Mouse (Mus musculus): ENCODE measurements around the gene Cd200r1.

The Cd200r1 gene

GRCm38 (mm10) chr16:44765555-44766319 is at the start of gene Cd200r1:
TSS of gene Cd200r1 (plus strand) at chr16:44765736.
- ChIA-PET POLR2A (no interaction called here), CTCF (interaction anchor here in 3 of 4 experiments (0.6 to 1.6 kb wide), 3 partner anchors 325 to 1594 kb away, joined by 4 to 7 read pairs (median 4); no protein-coding TSS in a partner anchor)

DNA sequence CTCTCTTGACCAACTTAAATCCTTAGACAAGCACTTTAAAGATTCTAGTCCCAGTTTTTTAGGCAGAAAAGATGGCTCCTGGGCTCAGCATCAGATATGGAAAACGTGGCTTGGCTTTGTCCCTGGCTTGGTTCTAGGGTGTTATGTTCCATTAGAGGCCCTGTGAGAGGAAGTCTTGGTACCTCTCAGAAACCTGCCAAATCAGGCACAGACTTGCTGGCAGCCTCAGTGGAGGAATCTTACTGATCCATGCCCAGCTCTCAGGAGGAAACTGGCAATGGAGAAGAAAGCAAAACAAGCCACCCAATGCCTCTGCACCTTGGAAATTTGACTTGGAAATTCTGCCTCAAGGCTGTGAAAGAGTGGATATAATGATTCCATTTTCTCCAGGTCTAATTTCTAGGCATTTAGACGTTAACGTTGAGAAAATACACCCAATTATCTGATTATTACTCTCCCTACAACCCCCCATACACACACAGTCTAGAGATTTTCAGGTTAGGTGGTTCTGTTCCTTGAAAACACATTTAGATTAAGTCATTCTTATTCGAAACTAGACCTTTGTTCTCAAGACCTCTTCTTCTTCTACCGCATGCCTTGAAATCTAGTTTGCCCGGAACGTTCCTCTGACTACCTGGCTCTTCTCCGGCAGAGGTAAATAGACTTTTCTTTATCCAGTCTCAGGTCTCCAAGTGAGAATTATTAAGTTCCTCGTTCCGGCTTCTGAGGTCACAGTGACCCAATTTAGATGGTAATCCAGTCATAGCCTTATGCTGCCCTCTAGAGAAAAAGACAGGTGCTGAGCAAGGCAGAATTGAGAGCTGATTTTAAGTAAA is 49.0 kb upstream of the Cd200r1 start:
- ChIA-PET CTCF (interaction anchor here in 2 of 4 experiments (0.7 to 1.1 kb wide), 5 partner anchors 8 to 417 kb away, joined by 3 to 5 read pairs (median 4); no protein-coding TSS in a partner anchor), POLR2A (interaction anchor here in 2 of 4 experiments (0.7 to 1.2 kb wide), 3 partner anchors 9 to 37 kb away, joined by 3 to 5 read pairs (median 4); no protein-coding TSS in a partner anchor)

DNA sequence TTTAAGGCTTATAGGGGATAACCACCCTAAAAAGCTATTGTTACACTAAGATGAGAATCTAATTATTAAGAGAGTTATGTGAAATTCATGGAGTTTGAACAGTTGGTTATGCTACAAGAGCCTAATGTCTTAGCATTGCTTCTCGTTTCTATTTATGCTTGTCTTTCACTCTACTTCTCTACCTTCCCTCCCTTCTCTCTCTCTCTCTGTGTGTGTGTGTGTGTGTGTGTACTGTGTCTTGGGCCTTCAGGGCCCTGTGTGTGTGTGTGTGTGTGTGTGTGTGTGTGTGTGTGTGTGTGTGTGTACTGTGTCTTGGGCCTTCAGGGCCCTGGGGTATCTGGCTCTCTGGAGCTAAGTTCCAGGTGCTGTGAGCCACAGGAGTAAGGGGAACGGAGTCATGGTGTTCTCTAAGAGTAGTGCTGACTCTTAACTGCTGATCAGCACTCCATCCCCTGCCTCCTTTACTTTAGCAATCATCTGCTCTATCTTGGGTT is 48.3 kb upstream of the Cd200r1 start:
- ChIA-PET CTCF (interaction anchor here in 3 of 4 experiments (0.6 to 1.1 kb wide), 9 partner anchors 9 to 1130 kb away, joined by 3 to 5 read pairs (median 4); no protein-coding TSS in a partner anchor), POLR2A (interaction anchor here in 3 of 4 experiments (0.7 to 1.2 kb wide), 4 partner anchors 9 to 577 kb away, joined by 3 to 5 read pairs (median 4); no protein-coding TSS in a partner anchor)

DNA sequence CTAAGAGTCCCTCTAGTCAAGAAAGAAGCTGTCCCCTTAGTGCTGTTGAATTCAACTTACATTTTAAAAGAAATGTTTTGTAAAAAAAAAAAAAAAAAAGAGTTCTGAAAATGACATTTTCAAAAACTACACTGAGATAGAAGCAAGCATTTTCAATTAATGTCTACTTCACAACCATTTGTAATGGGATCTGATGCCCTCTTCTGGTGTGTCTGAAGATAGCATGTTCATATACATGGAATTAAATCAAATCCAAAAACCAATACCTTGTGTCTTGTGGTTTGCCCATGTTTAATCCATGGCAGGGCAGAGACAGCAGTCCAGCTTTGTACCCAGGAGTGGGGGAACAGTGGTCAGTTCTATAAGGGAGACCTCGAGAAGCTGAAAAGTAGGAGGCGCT is 47.7 kb upstream of the Cd200r1 start:
- POLR2A ChIA-PET: interaction anchor here in 3 of 4 experiments (0.7 to 1.1 kb wide), 4 partner anchors 8 to 578 kb away, joined by 4 to 5 read pairs (median 4); no protein-coding TSS in a partner anchor
- CTCF ChIA-PET: interaction anchor here in 3 of 4 experiments (0.6 to 1.8 kb wide), 9 partner anchors 11 to 1131 kb away, joined by 3 to 5 read pairs (median 4); no protein-coding TSS in a partner anchor

- ChIA-PET POLR2A (interaction anchor here in 2 of 4 experiments (0.6 to 1.8 kb wide), 5 partner anchors 10 to 249 kb away, joined by 3 to 5 read pairs (median 3); no protein-coding TSS in a partner anchor), CTCF (interaction anchor here in 1 of 4 experiments (0.6 to 2.0 kb wide), 4 partner anchors 11 to 493 kb away, joined by 3 to 5 read pairs (median 4); no protein-coding TSS in a partner anchor)
Observed at GRCm38 (mm10) chr16:44719349-44719748, 46.2 kb upstream of the Cd200r1 start.

- CTCF ChIA-PET: interaction anchor here in 1 of 4 experiments (2.0 kb wide), 1 partner anchor 369 kb away, joined by 4 read pairs; no protein-coding TSS in a partner anchor
Observed at GRCm38 (mm10) chr16:44720518-44720917, 45.0 kb upstream of the Cd200r1 start.

GRCm38 (mm10) chr16:44722666-44723065 is 42.9 kb upstream of the Cd200r1 start:
- CTCF ChIA-PET: no interaction called here
- POLR2A ChIA-PET: interaction anchor here in 3 of 4 experiments (0.6 to 4.2 kb wide), 7 partner anchors 14 to 1458 kb away, joined by 3 to 58 read pairs (median 10); partner anchors contain the start of gene Gtpbp8 (in 2 of the 3)

More at GRCm38 (mm10) chr16:44720518-44720917, 45.0 kb upstream of the Cd200r1 start:
- POLR2A ChIA-PET: interaction anchor here in 1 of 4 experiments (1.8 kb wide), 1 partner anchor 11 kb away, joined by 5 read pairs; no protein-coding TSS in a partner anchor

GRCm38 (mm10) chr16:44724083-44724787 is 41.3 kb upstream of the Cd200r1 start, which contains the start of gene Nepro:
TSS of gene Nepro (plus strand) at chr16:44724301.
- POLR2A ChIA-PET: interaction anchor here in 3 of 4 experiments (0.5 to 4.2 kb wide), 52 partner anchors 9 to 953 kb away, joined by 3 to 58 read pairs (median 4); partner anchors contain the start of genes Atp6v1a (in 3 of the 3), Gtpbp8 (in 3 of the 3), Naa50 (in 3 of the 3) and Cfap44 (in 2 of the 3)

GRCm38 (mm10) chr16:44724847-44725246 is 40.7 kb upstream of the Cd200r1 start:
- ChIA-PET POLR2A (interaction anchor here (0.6 to 4.2 kb wide), 39 partner anchors 8 to 952 kb away, joined by 3 to 58 read pairs (median 6); partner anchors contain the start of genes Gtpbp8 (in 4 of the 4), Atp6v1a (in 2 of the 4), Cfap44 (in 2 of the 4) and Naa50 (in 2 of the 4)), CTCF (interaction anchor here in 2 of 4 experiments (0.6 to 2.5 kb wide), 7 partner anchors 17 to 444 kb away, joined by 3 to 13 read pairs (median 4); partner anchors contain the start of gene Gtpbp8 (in 1 of the 2))

More at GRCm38 (mm10) chr16:44724083-44724787, 41.3 kb upstream of the Cd200r1 start, which contains the start of gene Nepro:
- CTCF ChIA-PET: interaction anchor here in 2 of 4 experiments (0.6 to 2.5 kb wide), 6 partner anchors 16 to 1267 kb away, joined by 3 to 13 read pairs (median 6); partner anchors contain the start of gene Gtpbp8 (in 1 of the 2)

- ChIA-PET CTCF (interaction anchor here (0.5 to 2.5 kb wide), 28 partner anchors 9 to 1023 kb away, joined by 3 to 16 read pairs (median 4); partner anchors contain the start of genes Gtpbp8 (in 2 of the 4) and Atg3 (in 1 of the 4)), POLR2A (interaction anchor here (0.5 to 4.2 kb wide), 48 partner anchors 8 to 586 kb away, joined by 3 to 58 read pairs (median 4); partner anchors contain the start of genes Gtpbp8 (in 4 of the 4), Atg3 (in 3 of the 4), Slc35a5 (in 3 of the 4) and Atp6v1a (in 2 of the 4))
Observed at GRCm38 (mm10) chr16:44725286-44726223, 40.0 kb upstream of the Cd200r1 start.

- CTCF ChIA-PET: interaction anchor here in 2 of 4 experiments (0.6 to 0.8 kb wide), 2 partner anchors 19 to 561 kb away, joined by 3 read pairs; partner anchors contain the start of gene Gtpbp8 (in 1 of the 2)
- POLR2A ChIA-PET: interaction anchor here in 2 of 4 experiments (1.2 to 2.4 kb wide), 3 partner anchors 10 to 19 kb away, joined by 3 to 18 read pairs (median 4); partner anchors contain the start of gene Gtpbp8 (in 1 of the 2)
Observed at GRCm38 (mm10) chr16:44727525-44727924, 38.0 kb upstream of the Cd200r1 start.

DNA sequence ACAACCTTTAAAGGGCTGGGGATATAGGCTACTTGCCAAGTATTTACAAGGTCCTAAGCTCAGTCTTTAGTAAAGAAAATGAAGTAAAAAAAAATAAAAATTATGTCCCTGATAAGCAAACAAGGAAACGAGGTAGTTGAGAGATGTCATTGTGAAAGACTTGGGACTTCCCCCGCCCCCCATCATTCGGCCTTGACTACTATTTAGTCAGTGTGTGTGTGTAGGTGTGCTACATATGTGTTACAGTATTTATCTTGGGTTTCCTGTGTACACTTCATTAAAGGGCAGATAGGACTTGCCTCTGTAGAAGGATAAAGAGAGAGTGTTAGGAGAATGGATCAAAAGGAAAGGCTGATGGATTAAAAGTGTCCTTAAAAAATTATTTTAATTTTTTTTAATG is 31.5 kb upstream of the Cd200r1 start:
- ChIA-PET CTCF (interaction anchor here in 2 of 4 experiments (1.0 to 1.5 kb wide), 2 partner anchors 8 to 356 kb away, joined by 3 read pairs; no protein-coding TSS in a partner anchor), POLR2A (interaction anchor here in 2 of 4 experiments (0.8 to 8.0 kb wide), 8 partner anchors 9 to 1112 kb away, joined by 3 to 58 read pairs (median 4); partner anchors contain the start of genes Gtpbp8 (in 2 of the 2) and Nepro (in 2 of the 2))

GRCm38 (mm10) chr16:44735676-44736075 is 29.9 kb upstream of the Cd200r1 start:
- CTCF ChIA-PET: no interaction called here

GRCm38 (mm10) chr16:44736118-44736517 is 29.4 kb upstream of the Cd200r1 start:
- ChIA-PET POLR2A (interaction anchor here in 2 of 4 experiments (2.0 to 8.0 kb wide), 4 partner anchors 8 to 12 kb away, joined by 6 to 58 read pairs (median 16); partner anchors contain the start of genes Nepro (in 2 of the 2) and Gtpbp8 (in 1 of the 2)), CTCF (no interaction called here)

More at GRCm38 (mm10) chr16:44735676-44736075, 29.9 kb upstream of the Cd200r1 start:
- POLR2A ChIA-PET: interaction anchor here in 2 of 4 experiments (1.5 to 8.0 kb wide), 5 partner anchors 8 to 16 kb away, joined by 3 to 58 read pairs (median 14); partner anchors contain the start of genes Nepro (in 2 of the 2) and Gtpbp8 (in 1 of the 2)

Measured in embryonic stem cell, embryonic (primary cell).